Mouse (Mus musculus): ENCODE data around the gene Fam221b.

- TF ChIP-seq CTCF (IDR thresholded peaks at IDR 0.05; ENCODE audit: control insufficient read depth, insufficient read depth, insufficient read length) (no peak), MYOD1 (IDR thresholded peaks at IDR 0.05; ENCODE audit: control insufficient read depth, insufficient read length, low read depth) (no peak)
These were observed 37.6 kb downstream of the Fam221b start, which contains the start of gene Npr2 for GRCm38 (mm10) chr4:43631046-43631955.
